Mouse (Mus musculus) neural tube, embryonic 15.5 days (tissue): ENCODE measurements around the gene Exoc3l. TPM values are rescaled to one million over a fixed set of nuclear protein-coding genes. Genes with fewer than 3 reads are reported as not detected.
"Not testable (repeated sequence)": the region's sequence is repeated elsewhere in the genome, so short reads cannot be mapped to it uniquely, and the experiment has no call there.

ENCODE experiments used
- ATAC-seq: fragments of 200-750 bp; cut with Nextera tagmentation; 2 replicates; pipeline ENCODE4 v1.8.0; 2017; ENCODE audit warnings: mild to moderate bottlenecking, moderate TSS enrichment, moderate library complexity; ENCODE audit not compliant: low FRiP score
- H3K27ac ChIP-seq: fragments of 300-500 bp; sonication (generic); replicated peaks from 2 replicates; pipeline ENCODE4 v1.5.1; 2015; ENCODE audit warnings: mild to moderate bottlenecking, inconsistent platforms
- H3K27me3 ChIP-seq: fragments of 300-500 bp; sonication (generic); replicated peaks from 2 replicates; pipeline ENCODE4 v1.6.1; 2015; ENCODE audit warnings: inconsistent platforms
- H3K36me3 ChIP-seq: fragments of 300-500 bp; sonication (generic); 2 replicates; pipeline ENCODE4 v1.6.1; 2015; ENCODE audit warnings: inconsistent platforms
- H3K4me1 ChIP-seq: fragments of 300-500 bp; sonication (generic); 2 replicates; pipeline ENCODE4 v1.6.1; 2015; ENCODE audit warnings: inconsistent platforms
- H3K4me2 ChIP-seq: fragments of 300-500 bp; sonication (generic); 2 replicates; pipeline ENCODE4 v1.6.1; 2015; ENCODE audit warnings: inconsistent platforms, mild to moderate bottlenecking, moderate library complexity
- H3K4me3 ChIP-seq: fragments of 300-500 bp; sonication (generic); replicated peaks from 2 replicates; pipeline ENCODE4 v1.5.1; 2015; ENCODE audit warnings: mild to moderate bottlenecking, inconsistent platforms
- H3K9ac ChIP-seq: fragments of 300-500 bp; sonication (generic); replicated peaks from 2 replicates; pipeline ENCODE4 v1.6.1; 2015; ENCODE audit warnings: mild to moderate bottlenecking, inconsistent platforms
- H3K9me3 ChIP-seq: fragments of 300-500 bp; sonication (generic); replicated peaks from 2 replicates; pipeline ENCODE4 v1.6.1; 2016; ENCODE audit warnings: inconsistent platforms
- WGBS: fragments of 180-500 bp; shearing (Covaris S2); methylation state at CpG from one replicate; pipeline ENCODE4 v1.1.7; 2015; ENCODE audit warnings: mixed read lengths; 5-methylcytosine and 5-hydroxymethylcytosine counted together
- polyA plus RNA-seq: library from polyadenylated mRNA; unstranded; fragments of >200 nt; fragmentation: Nextera tagmentation; extraction: Ambion mirVana; gene quantifications from 2 replicates; pipeline ENCODE4 v1.2.1, GENCODE M21; 2015

The Exoc3l gene
- polyA plus RNA-seq, 1 experiment from 2014 or later, result 11.3 TPM

DNA sequence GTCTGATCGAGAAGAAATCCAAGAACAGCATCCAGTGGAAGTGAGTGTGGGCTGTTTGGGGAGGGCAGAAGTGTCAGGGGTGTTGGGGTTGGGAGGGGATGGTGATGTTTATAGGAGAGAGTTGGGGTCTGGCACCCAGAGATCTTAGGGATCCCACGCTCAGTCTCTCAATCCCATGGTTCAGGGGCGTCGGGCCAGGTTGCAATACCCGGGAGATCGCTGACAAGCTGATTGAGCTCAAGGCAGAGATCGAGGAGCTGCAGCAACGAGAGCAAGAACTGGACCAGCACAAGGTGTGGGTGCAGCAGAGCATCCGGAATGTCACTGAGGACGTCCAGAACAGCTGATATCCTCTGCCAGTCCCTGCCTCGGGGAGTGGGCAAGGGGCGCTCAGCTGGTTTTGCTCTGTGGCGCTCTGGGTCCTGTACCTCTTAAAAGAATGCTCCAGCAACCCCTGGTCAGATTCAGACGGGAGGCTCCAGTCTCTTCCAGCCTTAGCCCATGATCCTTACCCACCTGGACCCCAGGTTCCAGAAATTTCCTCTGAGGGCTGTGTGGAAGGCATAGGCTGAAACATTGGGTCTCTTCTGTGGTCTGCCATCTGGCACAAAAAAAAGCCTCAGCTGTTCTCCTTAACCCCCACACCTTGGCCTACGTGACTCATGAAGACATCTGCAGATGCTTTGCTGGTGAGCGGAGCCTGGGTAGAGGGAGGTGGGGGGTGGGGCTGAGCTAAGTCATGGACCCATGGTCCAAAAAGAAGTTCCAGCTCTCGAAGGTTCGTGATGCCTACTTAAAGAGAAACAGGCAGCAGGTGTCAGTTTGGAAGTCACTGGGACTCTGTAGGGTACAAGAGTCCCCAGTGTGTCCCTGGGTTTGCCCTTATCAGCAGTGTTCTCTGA, 2.7 kb upstream of the Exoc3l start:
- 67% methylated on average over 18 of the region's 18 CpGs for WGBS
- Histone ChIP-seq H3K9me3 (no peaks in the 10 kb centered on the region), H3K27ac (peak overlapping the region; percentile 61; the same call in 1 of the 2 replicates), H3K4me1 (peaks cover 26% of the 10 kb centered on the region), H3K4me3 (peak overlapping the region; percentile 75), H3K27me3 (no peaks in the 10 kb centered on the region; the same call in 1 of the 2 replicates), H3K4me2 (peak overlapping the region; percentile 90), H3K36me3 (peaks cover 44% of the 10 kb centered on the region), H3K9ac (peak overlapping the region; percentile 82)
- ATAC-seq, result 0 out of 2 replicates have a peak, but pooled peaks have one; percentile 2

DNA sequence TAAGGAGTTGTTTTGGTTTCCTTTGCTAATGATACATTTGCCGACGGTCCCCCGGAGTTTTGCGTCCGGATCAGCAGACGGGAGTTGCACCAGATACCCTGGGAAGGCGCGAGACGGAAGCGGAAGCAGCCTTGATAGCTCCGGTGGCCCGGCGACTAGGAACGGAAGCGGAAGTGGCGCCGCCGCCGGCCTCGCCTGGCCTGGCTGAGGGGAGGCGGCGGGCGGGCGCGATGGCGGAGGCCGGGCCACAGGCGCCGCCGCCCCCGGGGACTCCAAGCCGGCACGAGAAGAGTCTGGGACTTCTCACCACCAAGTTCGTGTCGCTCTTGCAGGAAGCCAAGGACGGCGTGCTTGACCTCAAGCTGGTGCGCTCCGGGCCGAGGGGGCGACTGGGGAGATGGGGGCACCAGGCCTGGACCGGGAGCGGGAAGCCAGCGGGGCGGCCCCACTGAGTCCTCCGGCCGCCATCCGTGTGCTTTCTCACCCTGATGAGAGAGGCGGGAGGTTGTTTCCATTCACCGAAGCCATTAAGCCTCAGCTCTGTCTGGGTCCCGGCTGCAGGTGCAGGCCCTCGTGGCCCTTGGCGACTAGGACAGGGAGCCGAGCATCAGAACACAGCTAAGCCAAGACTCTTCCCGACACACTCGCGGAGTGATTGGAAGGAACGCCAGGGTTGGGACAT, 1.8 kb upstream of the Exoc3l start, which contains the start of gene E2f4:
Gene E2f4 (plus strand): TSS at position 153 of the 682 bp plus-strand sequence.
- H3K9me3 ChIP-seq, result no peaks in the 10 kb centered on the region
- H3K9ac ChIP-seq, result peak within 1 kb of the TSS; percentile 82
- H3K4me2 ChIP-seq, result peak within 1 kb of the TSS; percentile 90
- peak within 1 kb of the TSS; percentile 75 for H3K4me3 ChIP-seq
- peaks cover 26% of the 10 kb centered on the region for H3K4me1 ChIP-seq
- H3K36me3 ChIP-seq, result peaks cover 37% of the 10 kb centered on the region
- WGBS, result under 1% methylated on average over 57 of the region's 58 CpGs
- H3K27me3 ChIP-seq, result no peaks in the 10 kb centered on the region; the same call in 1 of the 2 replicates
- peak; percentile 89 for ATAC-seq
- peak within 1 kb of the TSS; percentile 71 for H3K27ac ChIP-seq

DNA sequence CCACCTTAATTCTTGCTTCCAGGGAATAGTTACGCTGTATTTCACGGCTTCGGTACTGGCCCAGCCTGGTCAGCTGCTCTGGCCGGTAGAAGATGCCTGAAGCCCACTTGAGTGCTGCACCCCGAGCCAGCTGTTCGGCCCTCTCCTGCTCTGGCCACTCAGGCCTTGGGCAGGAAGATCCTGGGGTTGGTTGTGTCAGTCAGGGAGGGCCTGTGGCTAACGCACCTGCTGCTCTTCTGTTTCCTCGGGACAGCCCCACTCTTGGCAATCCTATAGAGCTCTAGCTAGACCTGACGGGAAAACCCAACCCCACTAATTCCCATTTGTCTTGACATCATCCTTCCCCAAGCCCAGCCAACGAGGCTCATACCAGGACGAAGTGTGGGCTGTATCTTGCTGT, 645 bp downstream of the Exoc3l start:
- Histone ChIP-seq H3K4me2 (peak overlapping the region; percentile 17; the same call in 1 of the 2 replicates), H3K9me3 (no peaks in the 10 kb centered on the region), H3K27ac (no peak overlapping the region), H3K4me1 (peaks cover 34% of the 10 kb centered on the region), H3K36me3 (peaks cover 14% of the 10 kb centered on the region), H3K4me3 (0 out of 2 replicates have a peak overlapping the region, but pooled peaks have one; percentile 3), H3K9ac (no peak overlapping the region), H3K27me3 (no peaks in the 10 kb centered on the region; the same call in 1 of the 2 replicates)
- 73% methylated on average over 11 of the region's 11 CpGs for WGBS
- no peak for ATAC-seq

DNA sequence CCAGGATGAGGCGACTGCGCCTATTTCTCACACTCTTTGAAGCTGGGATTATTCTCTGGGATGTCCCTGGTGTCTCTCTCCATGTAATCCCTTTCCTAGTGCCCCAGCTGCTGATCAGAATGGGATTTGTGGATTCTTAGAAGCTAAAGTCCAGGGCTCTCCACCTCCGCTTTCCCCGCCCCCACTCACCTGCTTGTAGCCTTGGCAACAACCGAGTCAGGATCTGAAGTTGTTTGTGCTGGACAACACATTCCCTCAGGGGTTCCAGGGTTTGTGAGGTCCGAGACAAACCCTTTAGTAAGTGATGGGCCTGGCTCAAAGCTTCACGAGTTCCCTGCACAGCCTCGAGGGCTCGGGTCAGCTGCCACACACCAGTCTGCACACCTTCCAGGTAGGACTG, 1.1 kb downstream of the Exoc3l start:
- Histone ChIP-seq H3K36me3 (peaks cover 10% of the 10 kb centered on the region), H3K27ac (no peak overlapping the region), H3K27me3 (no peaks in the 10 kb centered on the region; the same call in 1 of the 2 replicates), H3K9ac (no peak overlapping the region), H3K4me2 (peak overlapping the region; percentile 17; the same call in 1 of the 2 replicates), H3K4me1 (peaks cover 37% of the 10 kb centered on the region), H3K9me3 (no peaks in the 10 kb centered on the region), H3K4me3 (no peak overlapping the region)
- 74% methylated on average over 9 of the region's 9 CpGs for WGBS
- no peak for ATAC-seq

DNA sequence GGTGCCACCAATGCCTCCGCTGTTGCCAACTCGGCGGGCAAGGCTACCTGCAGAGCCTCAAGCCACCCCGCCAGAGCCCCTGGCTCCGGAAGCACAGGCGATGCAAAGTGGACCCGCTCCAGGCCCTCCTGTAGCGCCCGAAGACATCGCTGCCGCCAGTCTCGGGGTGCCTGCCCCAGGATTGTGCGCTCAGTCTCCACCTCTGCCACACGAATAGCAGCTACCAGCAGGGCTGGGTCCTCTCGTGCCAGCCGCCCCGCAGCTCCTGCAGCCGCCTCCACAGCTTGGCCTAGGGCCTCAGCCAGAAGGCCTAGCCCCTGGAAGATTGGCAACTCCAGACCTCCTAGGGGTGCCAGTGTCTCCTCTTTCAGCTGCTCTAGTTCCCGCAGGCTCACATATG, 2.5 kb downstream of the Exoc3l start:
- Histone ChIP-seq H3K9ac (no peak overlapping the region), H3K4me1 (peaks cover 33% of the 10 kb centered on the region), H3K36me3 (no peaks in the 10 kb centered on the region), H3K4me3 (no peak overlapping the region), H3K9me3 (no peaks in the 10 kb centered on the region), H3K27ac (no peak overlapping the region), H3K4me2 (no peak overlapping the region), H3K27me3 (no peaks in the 10 kb centered on the region; the same call in 1 of the 2 replicates)
- 62% methylated on average over 19 of the region's 19 CpGs for WGBS
- no peak for ATAC-seq

DNA sequence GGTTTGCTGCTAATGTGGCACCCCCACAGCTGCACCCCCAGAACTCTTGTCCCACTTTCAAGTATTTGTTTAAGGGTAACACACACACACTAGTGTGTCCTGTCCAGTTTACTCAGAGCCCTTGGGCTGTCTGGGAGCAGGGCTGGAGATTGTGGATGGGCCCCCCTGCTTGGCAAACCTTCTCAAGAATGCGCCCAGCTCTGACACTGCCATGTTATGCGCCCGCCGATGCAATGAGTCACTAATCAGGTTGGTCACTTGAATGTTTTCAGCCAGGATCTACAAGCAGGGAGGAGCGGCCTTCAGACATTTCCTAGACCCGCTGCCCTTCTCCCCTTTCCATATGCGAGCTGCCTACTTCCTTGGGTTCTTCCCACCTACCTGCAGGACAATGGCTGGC, 3.4 kb downstream of the Exoc3l start:
- ATAC-seq, result no peak
- Histone ChIP-seq H3K36me3 (no peaks in the 10 kb centered on the region), H3K9me3 (no peaks in the 10 kb centered on the region), H3K4me2 (no peak overlapping the region), H3K4me1 (peaks cover 37% of the 10 kb centered on the region), H3K9ac (no peak overlapping the region), H3K27ac (no peak overlapping the region), H3K4me3 (no peak overlapping the region), H3K27me3 (no peaks in the 10 kb centered on the region; the same call in 1 of the 2 replicates)
- WGBS, result 84% methylated on average over 7 of the region's 7 CpGs

DNA sequence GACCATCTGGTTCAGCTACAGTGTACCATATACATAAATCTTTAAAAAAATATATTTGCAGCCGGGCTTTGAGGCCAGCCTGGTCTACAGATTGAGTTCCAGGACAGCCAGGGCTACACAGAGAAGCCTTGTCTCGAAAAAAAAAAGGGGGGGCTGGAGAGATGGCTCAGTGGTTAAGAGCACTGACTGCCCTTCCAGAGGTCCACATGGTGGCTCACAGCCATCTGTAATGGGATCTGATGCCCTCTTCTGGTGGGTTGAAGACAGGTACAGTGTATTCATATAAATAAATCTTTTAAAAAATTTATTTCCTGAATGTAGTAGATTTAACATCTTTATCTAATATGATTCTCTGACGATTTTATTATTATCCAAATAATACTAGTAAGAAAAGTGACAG, 4.1 kb downstream of the Exoc3l start:
- not testable (repeated sequence) for H3K27me3 ChIP-seq, H3K9ac ChIP-seq, H3K4me2 ChIP-seq, H3K36me3 ChIP-seq, H3K9me3 ChIP-seq, H3K4me3 ChIP-seq, ATAC-seq, H3K27ac ChIP-seq
- H3K4me1 ChIP-seq, result peaks cover 38% of the 10 kb centered on the region
- 70% methylated on average over 3 of the region's 3 CpGs for WGBS

DNA sequence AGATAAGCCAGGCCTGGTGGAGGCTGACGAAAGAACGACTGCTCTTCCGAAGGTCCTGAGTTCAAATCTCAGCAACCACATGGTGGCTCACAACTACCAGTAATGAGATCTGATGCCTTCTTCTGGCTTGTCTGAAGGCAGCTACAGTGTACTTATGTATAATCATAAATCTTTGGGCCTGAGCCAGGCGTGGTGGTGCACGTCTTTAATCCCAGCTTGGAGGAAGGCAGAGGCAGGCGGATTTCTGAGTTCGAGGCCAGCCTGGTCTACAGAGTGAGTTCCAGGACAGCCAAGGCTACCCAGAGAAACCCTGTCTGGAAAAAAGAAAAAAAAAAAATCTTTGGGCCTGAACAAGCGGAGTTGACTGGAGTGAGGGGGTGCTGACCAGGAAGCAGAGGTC, 4.5 kb downstream of the Exoc3l start:
- ATAC-seq, H3K4me3 ChIP-seq, H3K36me3 ChIP-seq, H3K9ac ChIP-seq, H3K27ac ChIP-seq, H3K9me3 ChIP-seq, H3K27me3 ChIP-seq: not testable (repeated sequence)
- Histone ChIP-seq H3K4me2 (0 out of 2 replicates have a peak overlapping the region, but pooled peaks have one; percentile 77), H3K4me1 (peaks cover 41% of the 10 kb centered on the region)
- WGBS, result 90% methylated on average over 8 of the region's 8 CpGs

DNA sequence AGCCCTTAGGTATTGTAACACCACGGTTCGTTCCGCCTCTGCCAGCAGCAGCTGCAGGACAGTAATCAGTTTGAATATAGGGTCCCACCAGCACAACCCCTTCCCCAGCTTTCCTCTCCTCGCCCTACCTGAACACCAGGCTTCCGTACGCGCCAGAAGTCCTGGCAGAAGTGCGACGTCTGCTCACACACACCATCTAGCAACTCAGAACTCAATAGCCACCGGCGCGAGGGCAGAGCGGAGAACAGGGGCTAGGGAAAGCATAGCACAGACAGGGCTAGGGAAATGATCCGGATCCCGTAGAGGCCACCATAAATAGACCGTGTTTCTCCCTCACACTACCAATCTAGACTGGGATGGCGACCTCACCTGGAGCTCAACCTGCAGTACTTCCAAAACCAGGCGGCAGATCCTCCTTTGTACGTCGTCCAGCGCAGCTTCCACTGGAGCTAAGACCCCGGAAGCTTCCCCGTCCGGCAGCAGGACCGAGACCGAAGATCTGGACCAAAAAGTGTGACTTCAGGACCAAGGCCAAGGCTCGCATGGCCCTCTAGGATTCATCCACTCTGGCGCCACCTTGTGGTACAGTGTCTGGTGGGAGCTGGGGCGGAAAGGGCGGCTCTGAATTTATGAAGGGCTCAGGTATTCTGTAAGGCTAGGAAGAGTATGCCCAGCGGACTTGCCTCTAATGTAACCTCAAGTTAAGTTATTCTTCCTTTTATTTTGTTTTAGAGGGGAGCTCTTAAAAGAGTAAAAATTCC, 5.2 kb downstream of the Exoc3l start:
- peak overlapping the region; percentile 61 for H3K9ac ChIP-seq
- no peak overlapping the region for H3K27ac ChIP-seq
- H3K9me3 ChIP-seq, result no peaks in the 10 kb centered on the region
- no peak for ATAC-seq
- H3K27me3 ChIP-seq, result no peaks in the 10 kb centered on the region; the same call in 1 of the 2 replicates
- 8% methylated on average over 31 of the region's 31 CpGs for WGBS
- H3K4me2 ChIP-seq, result peak overlapping the region; percentile 77
- H3K36me3 ChIP-seq, result 0 out of 2 replicates have a peak, but pooled peaks cover 3% of the 10 kb centered on the region
- H3K4me3 ChIP-seq, result peak overlapping the region; percentile 58
- H3K4me1 ChIP-seq, result peaks cover 48% of the 10 kb centered on the region

DNA sequence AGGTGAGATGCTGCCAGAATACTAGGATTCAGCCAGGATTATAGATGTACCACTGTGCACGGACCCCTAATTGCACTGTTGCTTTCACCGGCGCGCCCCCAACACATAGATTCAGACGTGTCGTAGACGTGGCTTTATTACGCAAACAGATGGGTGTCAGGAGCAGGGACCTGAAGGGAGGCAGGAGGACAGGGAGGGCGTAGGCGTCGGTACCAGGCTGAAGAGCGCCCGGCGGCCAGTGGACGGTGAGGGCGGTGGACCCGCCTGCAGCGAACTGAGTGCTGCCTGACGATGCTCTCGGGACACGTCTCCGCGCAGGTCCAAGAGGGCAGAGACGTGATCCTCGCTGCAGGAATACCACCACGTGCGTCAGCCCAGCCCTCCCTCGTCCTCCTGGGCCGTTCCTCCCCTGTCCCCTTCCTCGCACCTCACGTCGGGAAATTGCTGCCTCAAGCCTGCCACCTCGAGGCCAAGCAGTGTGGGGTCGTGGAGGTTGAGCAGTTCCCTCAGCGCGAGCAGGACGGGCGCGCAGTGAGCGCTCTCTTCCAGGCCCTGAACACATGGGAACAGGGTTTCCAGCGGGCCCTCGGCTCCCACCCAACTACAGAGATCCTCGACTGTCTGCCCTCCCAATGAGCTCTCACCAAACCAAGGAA, 6.0 kb downstream of the Exoc3l start, which contains the start of gene 4931428F04Rik:
Gene 4931428F04Rik (minus strand): TSS at position 60 of the 656 bp plus-strand sequence.
- ATAC-seq, result peak; percentile 23
- Histone ChIP-seq H3K36me3 (peaks cover 9% of the 10 kb centered on the region; the same call in 1 of the 2 replicates), H3K4me1 (peaks cover 56% of the 10 kb centered on the region), H3K9ac (peak within 1 kb of the TSS; percentile 61), H3K9me3 (no peaks in the 10 kb centered on the region), H3K27ac (peak within 1 kb of the TSS; percentile 94), H3K4me3 (peak within 1 kb of the TSS; percentile 58), H3K4me2 (peak within 1 kb of the TSS; percentile 77), H3K27me3 (no peaks in the 10 kb centered on the region)
- under 1% methylated on average over 34 of the region's 43 CpGs for WGBS
